Mouse (Mus musculus): ENCODE results near the gene Nyx. TPM values are rescaled to one million over a fixed set of nuclear protein-coding genes. Genes with fewer than 3 reads are reported as not detected.
A peak's percentile ranks its signal among the peaks of the same experiment; 100 is the strongest.

The Nyx gene
- total RNA-seq, 2 experiments from 2014 or later = 0.59 to 1.1 TPM

GRCm38 (mm10) chrX:13472751-13473225 lies 6.9 kb downstream of the Nyx start:
- H3K4me3 ChIP-seq = no peak overlapping the region
- no peak for TF ChIP-seq CTCF (conservative IDR thresholded peaks at IDR 0.05)
- no peak for DNase-seq (ENCODE audit: low spot score in 2 of 2)

GRCm38 (mm10) chrX:13475382-13475781 lies 9.5 kb downstream of the Nyx start:
- no peak for TF ChIP-seq CTCF (conservative IDR thresholded peaks at IDR 0.05)
- Histone ChIP-seq H3K27ac (no peak overlapping the region), H3K4me3 (no peak overlapping the region)
- no peak for DNase-seq (ENCODE audit: low spot score in 2 of 2)

More at GRCm38 (mm10) chrX:13472751-13473225, 6.9 kb downstream of the Nyx start:
- peak overlapping the region; percentile 36; the same call in 1 of the 2 replicates for H3K27ac ChIP-seq

- TF ChIP-seq CTCF (conservative IDR thresholded peaks at IDR 0.05) = no peak
- no peak for DNase-seq (ENCODE audit: low spot score in 2 of 2)
- Histone ChIP-seq H3K4me3 (no peak overlapping the region), H3K27ac (no peak overlapping the region)
These were observed 11.7 kb downstream of the Nyx start for GRCm38 (mm10) chrX:13477596-13477995.

- Histone ChIP-seq H3K27ac (no peak overlapping the region), H3K4me3 (no peak overlapping the region)
- TF ChIP-seq CTCF (conservative IDR thresholded peaks at IDR 0.05) = no peak
- DNase-seq (ENCODE audit: low spot score in 2 of 2) = no peak
These were observed 12.4 kb downstream of the Nyx start for GRCm38 (mm10) chrX:13478298-13478697.

GRCm38 (mm10) chrX:13479570-13479969 lies 13.7 kb downstream of the Nyx start:
- no peak for TF ChIP-seq CTCF (conservative IDR thresholded peaks at IDR 0.05)
- no peak for DNase-seq (ENCODE audit: low spot score in 2 of 2)
- no peak overlapping the region for H3K4me3 ChIP-seq
- no peak overlapping the region for H3K27ac ChIP-seq

- no peak for TF ChIP-seq CTCF (conservative IDR thresholded peaks at IDR 0.05)
- no peak for DNase-seq (ENCODE audit: low spot score in 2 of 2)
- Histone ChIP-seq H3K27ac (no peak overlapping the region), H3K4me3 (no peak overlapping the region)
These were observed 16.7 kb downstream of the Nyx start for GRCm38 (mm10) chrX:13482576-13482975.

- no peak for TF ChIP-seq CTCF (conservative IDR thresholded peaks at IDR 0.05)
- H3K27ac ChIP-seq = no peak overlapping the region
- H3K4me3 ChIP-seq = no peak overlapping the region
- DNase-seq (ENCODE audit: low spot score in 2 of 2) = no peak
These were observed 18.5 kb downstream of the Nyx start for GRCm38 (mm10) chrX:13484447-13484846.

- no peak for TF ChIP-seq CTCF (conservative IDR thresholded peaks at IDR 0.05)
- Histone ChIP-seq H3K27ac (no peak overlapping the region), H3K4me3 (no peak overlapping the region)
- DNase-seq (ENCODE audit: low spot score in 2 of 2) = no peak
These were observed 23.1 kb downstream of the Nyx start for GRCm38 (mm10) chrX:13489001-13489400.

- TF ChIP-seq CTCF (conservative IDR thresholded peaks at IDR 0.05) = no peak
- H3K27ac ChIP-seq = no peak overlapping the region
- no peak overlapping the region for H3K4me3 ChIP-seq
- DNase-seq (ENCODE audit: low spot score in 2 of 2) = no peak
These were observed 23.9 kb downstream of the Nyx start for GRCm38 (mm10) chrX:13489761-13490160.

GRCm38 (mm10) chrX:13490941-13491340 lies 25.0 kb downstream of the Nyx start:
- Histone ChIP-seq H3K4me3 (no peak overlapping the region), H3K27ac (no peak overlapping the region)
- DNase-seq (ENCODE audit: low spot score in 2 of 2) = no peak
- no peak for TF ChIP-seq CTCF (conservative IDR thresholded peaks at IDR 0.05)

GRCm38 (mm10) chrX:13492922-13493321 lies 27.0 kb downstream of the Nyx start:
- no peak for TF ChIP-seq CTCF (conservative IDR thresholded peaks at IDR 0.05)

GRCm38 (mm10) chrX:13494892-13495703 lies 29.2 kb downstream of the Nyx start:
- DNase-seq (ENCODE audit: low spot score in 2 of 2) = no peak
- H3K27ac ChIP-seq = no peak overlapping the region
- no peak for TF ChIP-seq CTCF (conservative IDR thresholded peaks at IDR 0.05)
- no peak overlapping the region for H3K4me3 ChIP-seq

More at GRCm38 (mm10) chrX:13492922-13493321, 27.0 kb downstream of the Nyx start:
- H3K27ac ChIP-seq = no peak overlapping the region
- no peak for DNase-seq (ENCODE audit: low spot score in 2 of 2)
- H3K4me3 ChIP-seq = no peak overlapping the region

GRCm38 (mm10) chrX:13500284-13500683 lies 34.4 kb downstream of the Nyx start:
- no peak for TF ChIP-seq CTCF (conservative IDR thresholded peaks at IDR 0.05)
- DNase-seq (ENCODE audit: low spot score in 2 of 2) = no peak
- no peak overlapping the region for H3K27ac ChIP-seq
- H3K4me3 ChIP-seq = no peak overlapping the region

GRCm38 (mm10) chrX:13502862-13503375 lies 37.0 kb downstream of the Nyx start:
- TF ChIP-seq CTCF (conservative IDR thresholded peaks at IDR 0.05) = no peak
- no peak for DNase-seq (ENCODE audit: low spot score in 2 of 2)
- H3K4me3 ChIP-seq = no peak overlapping the region
- H3K27ac ChIP-seq = peak overlapping the region; percentile 68
